9 mouse cellular contexts compared by ENCODE assay signal in genomic region chr1:151820457-151820856, GRCm38 (mm10).
DNase-seq lines count a peak whose midpoint lies in the region; ATAC-seq lines count a peak whose summit lies in the region.
"Had no signal": no experiment of that assay in that cellular context is flagged by ENCODE, and none has a peak within 500 bp of the region (broad histone marks: within the 10 kb centered on the region; RNA-seq: fewer than 3 reads in every experiment).

No protein-coding gene starts in this region.

- H3K4me2 ChIP-seq in midbrain, embryonic 16.5 days (ENCODE audit: low read length) = no peak overlapping the region
- H3K4me2 ChIP-seq: stomach, embryonic 15.5 days had no signal

- DNase-seq in midbrain, embryonic 10.5 days (ENCODE audit: low spot score) = peak; percentile 47
- peak; percentile 18 for DNase-seq in WW6 (ENCODE audit: low read depth, low spot score)
- DNase-seq in heart, postnatal 4 days = peak; percentile 84
- peak; percentile 26 to 31 for DNase-seq in left cerebral cortex, postnatal 36 days (ENCODE audit: low spot score in 2 of 2)
- DNase-seq in retina, adult 2 months (ENCODE audit: low read depth, low spot score) = peak; percentile 51
- DNase-seq in thymus, postnatal 4 days = peak; percentile 71

- H3K36me3 ChIP-seq in midbrain, embryonic 10.5 days = peaks cover 30% of the 10 kb centered on the region
- peaks cover 7% of the 10 kb centered on the region for H3K36me3 ChIP-seq in midbrain, embryonic 16.5 days (ENCODE audit: control insufficient read depth, insufficient read depth, low read length)

- 34% methylated on average over 5 of the region's 5 CpGs for WGBS in midbrain, embryonic 10.5 days
- WGBS in midbrain, embryonic 16.5 days = 30% methylated on average over 5 of the region's 5 CpGs

- intact Hi-C loops in left cerebral cortex, postnatal 36 days (cut with DNase I) = loop anchor here (2.0 to 5.0 kb wide), 3 partner anchors 267 to 548 kb away; no protein-coding TSS in a partner anchor

- H3K27me3 ChIP-seq in midbrain, embryonic 10.5 days (ENCODE audit: low read depth, poor library complexity, severe bottlenecking) = no peaks in the 10 kb centered on the region
- H3K27me3 ChIP-seq in midbrain, embryonic 16.5 days (ENCODE audit: control insufficient read depth, insufficient read depth, low read depth, low read length) = no peaks in the 10 kb centered on the region
- H3K27me3 ChIP-seq: stomach, embryonic 15.5 days had no signal

- no peaks in the 10 kb centered on the region for H3K9me3 ChIP-seq in midbrain, embryonic 10.5 days (replicated peaks)
- H3K9me3 ChIP-seq in midbrain, embryonic 16.5 days (replicated peaks; ENCODE audit: control insufficient read depth, low read length, poor library complexity, severe bottlenecking) = no peaks in the 10 kb centered on the region
- H3K9me3 ChIP-seq: stomach, embryonic 15.5 days had no signal

- no peaks in the 10 kb centered on the region for H3K4me1 ChIP-seq in midbrain, embryonic 10.5 days
- H3K4me1 ChIP-seq in midbrain, embryonic 16.5 days (ENCODE audit: control insufficient read depth, insufficient read depth, low read length) = no peaks in the 10 kb centered on the region
- H3K4me1 ChIP-seq: stomach, embryonic 15.5 days had no signal

- no peak overlapping the region for H3K9ac ChIP-seq in midbrain, embryonic 16.5 days (ENCODE audit: low read depth, low read length)
- H3K9ac ChIP-seq: stomach, embryonic 15.5 days had no signal

- ATAC-seq in midbrain, embryonic 16.5 days = no peak
- ATAC-seq in common myeloid progenitor, adult 5-6 weeks (replicated peaks; ENCODE audit: low read depth, poor library complexity, severe bottlenecking) = peak; percentile 66; the same call in 1 of the 2 replicates

- no peak overlapping the region for H3K27ac ChIP-seq in midbrain, embryonic 10.5 days (replicated peaks)
- H3K27ac ChIP-seq in midbrain, embryonic 16.5 days (ENCODE audit: low read length) = no peak overlapping the region
- H3K27ac ChIP-seq: stomach, embryonic 15.5 days had no signal

- no peak overlapping the region for H3K4me3 ChIP-seq in midbrain, embryonic 10.5 days
- no peak overlapping the region for H3K4me3 ChIP-seq in midbrain, embryonic 16.5 days (ENCODE audit: low read depth, low read length)
- H3K4me3 ChIP-seq: stomach, embryonic 15.5 days had no signal

Comparison
In these comparisons a context has a peak if more than half of its experiments do, and no peak if none do; other contexts are left out.
1. DNase-seq: peak in every context shown above with its lines; median percentile 84 in heart, postnatal 4 days; 71 in thymus, postnatal 4 days; 51 in retina, adult 2 months; 47 in midbrain, embryonic 10.5 days; 28 in left cerebral cortex, postnatal 36 days; 18 in WW6.